Mouse (Mus musculus) forebrain, embryonic 15.5 days (tissue): ENCODE results near the gene Dcaf7. TPM values are rescaled to one million over a fixed set of nuclear protein-coding genes. Genes with fewer than 3 reads are reported as not detected.
"Not testable (repeated sequence)": the region's sequence is repeated elsewhere in the genome, so short reads cannot be mapped to it uniquely, and the experiment has no call there.

Experiments
- ATAC-seq: fragments of 200-750 bp; cut with Nextera tagmentation; replicated peaks from 2 replicates; pipeline ENCODE4 v1.8.0; 2017; ENCODE audit warnings: mild to moderate bottlenecking, moderate TSS enrichment, moderate library complexity
- H3K27ac ChIP-seq: fragments of 300-500 bp; sonication (generic); replicated peaks from 2 replicates; pipeline ENCODE4 v1.5.1; 2015; ENCODE audit warnings: mild to moderate bottlenecking, inconsistent platforms
- H3K27me3 ChIP-seq: fragments of 300-500 bp; sonication (generic); 2 replicates; pipeline ENCODE4 v1.6.1; 2015; ENCODE audit warnings: inconsistent platforms
- H3K36me3 ChIP-seq: fragments of 300-500 bp; sonication (generic); 2 replicates; pipeline ENCODE4 v1.6.1; 2015; ENCODE audit warnings: mild to moderate bottlenecking, inconsistent platforms
- H3K4me1 ChIP-seq: fragments of 300-500 bp; sonication (generic); 2 replicates; pipeline ENCODE4 v1.6.1; 2015; ENCODE audit warnings: inconsistent platforms
- H3K4me2 ChIP-seq: fragments of 300-500 bp; sonication (generic); replicated peaks from 2 replicates; pipeline ENCODE4 v1.6.1; 2015; ENCODE audit warnings: mild to moderate bottlenecking, inconsistent platforms
- H3K4me3 ChIP-seq: fragments of 300-500 bp; sonication (generic); 2 replicates; pipeline ENCODE4 v1.5.1; 2015; ENCODE audit warnings: mild to moderate bottlenecking, inconsistent platforms
- H3K9ac ChIP-seq: fragments of 300-500 bp; sonication (generic); replicated peaks from 2 replicates; pipeline ENCODE4 v1.6.1; 2015; ENCODE audit warnings: mild to moderate bottlenecking, inconsistent platforms
- H3K9me3 ChIP-seq: fragments of 300-500 bp; sonication (generic); 2 replicates; pipeline ENCODE4 v1.6.1; 2016; ENCODE audit warnings: inconsistent platforms
- WGBS: fragments of 180-500 bp; shearing (Covaris S2); methylation state at CpG from one replicate; pipeline ENCODE4 v1.1.7; 2015; ENCODE audit warnings: mixed read lengths; 5-methylcytosine and 5-hydroxymethylcytosine counted together
- polyA plus RNA-seq: library from polyadenylated mRNA; unstranded; fragments of >200 nt; fragmentation: Nextera tagmentation; extraction: Ambion mirVana; gene quantifications from 2 replicates; pipeline ENCODE4 v1.2.1, GENCODE M21; 2015

Gene Dcaf7
- polyA plus RNA-seq, 1 experiment from 2014 or later: 120 TPM

GRCm38 (mm10) chr11:106046584-106046983 is 9.9 kb downstream of the Dcaf7 start:
- WGBS: 86% methylated on average over 9 of the region's 9 CpGs
- Histone ChIP-seq H3K27ac (no peak overlapping the region), H3K9ac (no peak overlapping the region), H3K36me3 (peaks cover 41% of the 10 kb centered on the region), H3K9me3 (no peaks in the 10 kb centered on the region), H3K27me3 (no peaks in the 10 kb centered on the region), H3K4me2 (no peak overlapping the region), H3K4me1 (no peaks in the 10 kb centered on the region), H3K4me3 (no peak overlapping the region)
- no peak for ATAC-seq

- Histone ChIP-seq H3K4me1 (no peaks in the 10 kb centered on the region), H3K4me2 (no peak overlapping the region), H3K27me3 (no peaks in the 10 kb centered on the region), H3K36me3 (peaks cover 94% of the 10 kb centered on the region), H3K4me3 (no peak overlapping the region), H3K9ac (no peak overlapping the region), H3K27ac (no peak overlapping the region), H3K9me3 (no peaks in the 10 kb centered on the region)
- 93% methylated on average over 2 of the region's 2 CpGs for WGBS
- ATAC-seq: no peak
Observed at GRCm38 (mm10) chr11:106053921-106054320, 17.2 kb downstream of the Dcaf7 start.

GRCm38 (mm10) chr11:106054600-106054999 is 17.9 kb downstream of the Dcaf7 start:
- 96% methylated on average over 8 of the region's 8 CpGs for WGBS
- H3K36me3 ChIP-seq: peaks cover 95% of the 10 kb centered on the region
- no peak for ATAC-seq
- no peak overlapping the region for H3K9ac ChIP-seq
- H3K4me2 ChIP-seq: no peak overlapping the region
- no peaks in the 10 kb centered on the region for H3K27me3 ChIP-seq
- H3K4me1 ChIP-seq: no peaks in the 10 kb centered on the region
- H3K4me3 ChIP-seq: no peak overlapping the region
- H3K9me3 ChIP-seq: no peaks in the 10 kb centered on the region
- no peak overlapping the region for H3K27ac ChIP-seq

GRCm38 (mm10) chr11:106055341-106055740 is 18.7 kb downstream of the Dcaf7 start:
- Histone ChIP-seq H3K27ac (no peak overlapping the region), H3K36me3 (peaks cover 96% of the 10 kb centered on the region), H3K9ac (no peak overlapping the region), H3K27me3 (no peaks in the 10 kb centered on the region), H3K9me3 (no peaks in the 10 kb centered on the region), H3K4me3 (no peak overlapping the region), H3K4me2 (no peak overlapping the region), H3K4me1 (no peaks in the 10 kb centered on the region)
- ATAC-seq: no peak
- 93% methylated on average over 6 of the region's 6 CpGs for WGBS

- Histone ChIP-seq H3K9ac (no peak overlapping the region), H3K4me1 (no peaks in the 10 kb centered on the region), H3K4me3 (no peak overlapping the region), H3K36me3 (peaks cover 82% of the 10 kb centered on the region), H3K4me2 (no peak overlapping the region), H3K27me3 (no peaks in the 10 kb centered on the region), H3K9me3 (no peaks in the 10 kb centered on the region), H3K27ac (no peak overlapping the region)
- ATAC-seq: no peak
- 92% methylated on average over 8 of the region's 8 CpGs for WGBS
Observed at GRCm38 (mm10) chr11:106056819-106057491, 20.3 kb downstream of the Dcaf7 start.

- Histone ChIP-seq H3K36me3 (peaks cover 72% of the 10 kb centered on the region), H3K4me2 (no peak overlapping the region), H3K9me3 (no peaks in the 10 kb centered on the region), H3K4me1 (no peaks in the 10 kb centered on the region), H3K9ac (no peak overlapping the region), H3K27me3 (no peaks in the 10 kb centered on the region), H3K4me3 (no peak overlapping the region), H3K27ac (no peak overlapping the region)
- 70% methylated on average over 8 of the region's 8 CpGs for WGBS
- no peak for ATAC-seq
Observed at GRCm38 (mm10) chr11:106058020-106058419, 21.3 kb downstream of the Dcaf7 start.

- Histone ChIP-seq H3K27ac (no peak overlapping the region), H3K4me1 (no peaks in the 10 kb centered on the region), H3K27me3 (no peaks in the 10 kb centered on the region), H3K36me3 (peaks cover 47% of the 10 kb centered on the region), H3K9ac (no peak overlapping the region), H3K4me2 (no peak overlapping the region), H3K9me3 (no peaks in the 10 kb centered on the region), H3K4me3 (no peak overlapping the region)
- 91% methylated on average over 1 of the region's 1 CpGs for WGBS
- ATAC-seq: no peak
Observed at GRCm38 (mm10) chr11:106060549-106060948, 23.9 kb downstream of the Dcaf7 start.

- no peak overlapping the region for H3K4me3 ChIP-seq
Observed at GRCm38 (mm10) chr11:106061311-106061710, 24.6 kb downstream of the Dcaf7 start.

GRCm38 (mm10) chr11:106063756-106064155 is 27.1 kb downstream of the Dcaf7 start:
- no peak overlapping the region for H3K4me3 ChIP-seq

More at GRCm38 (mm10) chr11:106061311-106061710, 24.6 kb downstream of the Dcaf7 start:
- Histone ChIP-seq H3K4me2 (no peak overlapping the region), H3K27me3 (no peaks in the 10 kb centered on the region), H3K4me1 (peaks cover 1% of the 10 kb centered on the region), H3K9me3 (no peaks in the 10 kb centered on the region), H3K9ac (no peak overlapping the region), H3K27ac (no peak overlapping the region), H3K36me3 (peaks cover 39% of the 10 kb centered on the region)
- no peak for ATAC-seq
- WGBS: 90% methylated on average over 1 of the region's 1 CpGs

GRCm38 (mm10) chr11:106065073-106065922 is 28.6 kb downstream of the Dcaf7 start:
- Histone ChIP-seq H3K27me3 (no peaks in the 10 kb centered on the region), H3K27ac (peak overlapping the region; percentile 84), H3K9ac (peak overlapping the region; percentile 87), H3K4me2 (peak overlapping the region; percentile 92), H3K4me3 (peak overlapping the region; percentile 84), H3K4me1 (peaks cover 14% of the 10 kb centered on the region), H3K9me3 (no peaks in the 10 kb centered on the region), H3K36me3 (no peaks in the 10 kb centered on the region)
- no peak for ATAC-seq
- WGBS: 46% methylated on average over 18 of the region's 18 CpGs

More at GRCm38 (mm10) chr11:106063756-106064155, 27.1 kb downstream of the Dcaf7 start:
- Histone ChIP-seq H3K9me3 (no peaks in the 10 kb centered on the region), H3K27ac (no peak overlapping the region), H3K36me3 (peaks cover 15% of the 10 kb centered on the region), H3K9ac (no peak overlapping the region), H3K4me1 (peaks cover 14% of the 10 kb centered on the region), H3K27me3 (no peaks in the 10 kb centered on the region), H3K4me2 (no peak overlapping the region)
- no peak for ATAC-seq
- WGBS: 87% methylated on average over 5 of the region's 5 CpGs

GRCm38 (mm10) chr11:106065923-106066571 is 29.4 kb downstream of the Dcaf7 start, which contains the start of gene Taco1:
Gene Taco1, plus strand, starts transcription at chr11:106066061.
- H3K27me3 ChIP-seq: no peaks in the 10 kb centered on the region
- H3K4me3 ChIP-seq: peak within 1 kb of the TSS; percentile 84
- WGBS: under 1% methylated on average over 49 of the region's 49 CpGs
- peak within 1 kb of the TSS; percentile 87 for H3K9ac ChIP-seq
- peak within 1 kb of the TSS; percentile 92 for H3K4me2 ChIP-seq
- ATAC-seq: peak; percentile 97
- peak within 1 kb of the TSS; percentile 84 for H3K27ac ChIP-seq
- no peaks in the 10 kb centered on the region for H3K36me3 ChIP-seq
- peaks cover 14% of the 10 kb centered on the region for H3K4me1 ChIP-seq
- no peaks in the 10 kb centered on the region for H3K9me3 ChIP-seq

GRCm38 (mm10) chr11:106066616-106067015 is 29.9 kb downstream of the Dcaf7 start:
- ATAC-seq, H3K9me3 ChIP-seq, H3K36me3 ChIP-seq, H3K27me3 ChIP-seq: not testable (repeated sequence)
- 16% methylated on average over 23 of the region's 23 CpGs for WGBS
- Histone ChIP-seq H3K9ac (peak overlapping the region; percentile 87), H3K4me3 (peak overlapping the region; percentile 84), H3K27ac (peak overlapping the region; percentile 84), H3K4me1 (peaks cover 14% of the 10 kb centered on the region), H3K4me2 (peak overlapping the region; percentile 92)
